Mouse (Mus musculus) layer of hippocampus, adult 11-12 months (tissue): Measurements from ENCODE around the gene Itgad.

Source experiments
- DNase-seq: peaks from one replicate; pipeline ENCODE4 v3.0.0; 2022; ENCODE audit warnings: low spot score

The Itgad gene

DNA sequence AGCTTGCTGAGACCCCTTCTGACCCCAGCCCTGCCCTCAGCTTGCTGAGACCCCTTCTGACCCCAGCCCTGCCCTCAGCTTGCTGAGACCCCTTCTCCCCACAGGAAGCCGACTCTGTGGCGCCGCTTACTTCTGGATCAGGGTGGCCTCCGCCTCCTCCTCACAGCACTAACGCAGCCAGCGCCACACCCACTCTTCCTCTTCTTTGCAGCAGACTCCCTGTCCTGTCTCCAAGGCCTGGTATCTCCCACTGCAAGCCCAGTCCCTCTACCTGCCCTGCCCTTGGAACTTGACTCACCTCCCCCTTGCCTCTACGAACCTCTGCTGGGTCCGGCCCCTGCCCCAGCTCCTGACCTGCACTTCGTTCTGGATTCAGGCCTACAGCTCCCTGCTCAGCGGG, 89.7 kb downstream of the Itgad start:
- DNase-seq = no peak

DNA sequence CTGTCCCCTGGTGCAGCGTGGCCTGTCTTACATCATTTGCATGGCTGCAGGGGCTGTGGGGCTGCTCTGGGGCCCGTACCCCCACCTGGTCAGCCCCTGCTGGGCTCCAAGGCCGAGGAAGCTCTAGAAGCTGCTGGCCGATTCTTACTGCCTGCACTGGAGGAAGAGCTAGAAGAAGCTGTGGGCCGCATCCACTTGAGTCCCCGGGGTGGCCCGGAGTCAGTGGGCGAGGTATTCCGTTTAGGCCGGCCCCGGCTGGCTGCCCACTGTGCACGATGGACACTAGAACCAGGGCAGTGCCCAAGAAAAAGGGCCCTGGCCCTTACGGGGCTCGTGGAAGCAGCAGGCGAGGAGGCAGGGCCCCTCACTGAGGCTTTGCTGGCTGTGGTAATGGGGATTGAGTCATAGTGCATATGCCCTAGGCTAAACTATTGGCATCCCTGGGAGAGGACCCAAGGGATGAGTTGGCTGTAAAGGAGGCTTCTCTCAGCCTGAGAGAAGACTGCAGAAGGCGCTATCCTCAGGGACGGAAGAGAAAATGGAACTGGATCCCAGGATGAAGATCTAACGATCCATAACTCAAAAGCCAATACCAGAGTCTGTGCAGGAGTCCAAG, 90.3 kb downstream of the Itgad start:
- DNase-seq = no peak

DNA sequence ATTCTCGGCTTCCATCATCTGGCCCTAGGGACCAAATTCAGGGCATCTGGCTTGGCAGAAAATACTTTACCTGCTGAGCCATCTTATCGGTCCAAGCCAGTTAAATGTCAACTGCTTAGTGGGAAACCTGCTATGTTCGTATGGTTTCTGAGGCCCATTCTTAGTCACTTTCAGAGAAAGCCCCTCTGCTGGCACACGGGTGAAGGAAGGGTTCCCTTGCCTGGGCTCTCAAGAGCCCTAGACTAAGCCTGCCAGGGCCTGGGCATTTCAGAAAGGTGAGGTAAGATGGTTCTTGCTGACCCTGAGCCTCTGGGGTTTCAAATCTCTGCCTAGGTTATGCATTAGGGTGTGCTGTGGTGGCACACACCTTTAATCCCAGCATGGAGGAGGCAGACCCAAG, 91.4 kb downstream of the Itgad start:
- no peak for DNase-seq

DNA sequence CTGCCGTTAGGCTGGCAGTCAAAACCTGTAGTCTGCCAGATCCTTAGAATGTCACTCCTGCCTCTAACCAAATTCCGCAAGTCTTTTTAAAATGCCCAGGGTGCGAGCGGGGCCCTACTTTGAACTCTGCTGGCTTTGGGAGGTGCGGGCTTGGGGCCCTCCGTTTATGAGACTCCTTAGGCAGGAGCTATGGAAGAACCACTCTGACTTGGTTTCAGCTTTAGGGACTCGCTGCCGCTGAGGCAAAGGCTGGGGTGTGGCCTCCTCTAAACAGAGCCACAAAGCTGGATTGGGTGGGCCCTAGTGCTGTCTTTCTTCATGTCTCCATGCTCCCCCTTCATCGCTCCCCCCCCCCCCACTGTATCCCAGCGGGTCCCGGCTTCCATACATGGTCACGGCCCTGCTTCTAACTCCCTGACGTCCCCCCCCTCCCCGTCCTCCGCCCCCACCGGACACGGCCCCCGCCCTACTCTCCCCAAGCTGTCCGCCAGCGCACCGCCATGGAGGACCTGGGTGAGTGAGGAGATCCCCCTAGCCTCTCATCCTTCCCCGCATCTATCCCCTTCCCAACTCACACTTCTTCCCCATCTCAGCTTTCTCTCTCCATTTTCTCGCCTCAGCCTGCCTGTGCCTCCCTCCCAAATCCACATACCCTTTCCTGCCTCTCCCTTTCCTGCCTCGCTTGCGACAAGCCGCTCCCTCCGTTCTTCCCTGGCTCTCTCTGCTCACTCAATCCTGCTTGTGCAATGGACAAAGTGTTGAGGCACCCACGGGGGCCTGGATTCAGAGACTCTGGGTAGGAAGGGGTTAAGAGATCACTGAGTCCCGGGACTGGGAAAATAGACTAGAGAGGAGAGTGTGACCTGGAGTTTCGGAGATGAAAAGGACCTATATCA, 92.6 kb downstream of the Itgad start, which contains the start of gene Tgfb1i1:
Gene Tgfb1i1 (plus strand): TSS at position 317 of the 896 bp plus-strand sequence.
- no peak for DNase-seq

DNA sequence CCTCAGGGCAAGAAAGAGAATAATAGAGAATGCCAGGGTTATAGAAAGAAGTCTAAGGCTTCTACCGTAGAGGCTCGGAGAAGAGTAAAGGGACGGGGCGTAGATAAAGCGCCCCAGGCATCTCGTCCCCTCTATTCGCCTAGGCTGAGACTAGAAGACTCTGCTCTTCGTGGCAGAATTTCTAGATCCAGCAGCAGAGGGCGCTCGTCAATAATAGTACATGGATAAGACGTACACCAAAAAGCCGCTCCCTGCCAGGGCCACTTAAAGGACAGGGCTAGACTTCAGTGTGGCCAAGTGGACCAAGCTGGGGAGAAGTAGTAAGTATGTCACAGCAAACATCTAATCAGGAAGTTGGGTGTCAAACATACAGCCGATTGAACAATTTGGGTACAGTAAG, 93.3 kb downstream of the Itgad start:
- peak; percentile 90 for DNase-seq

DNA sequence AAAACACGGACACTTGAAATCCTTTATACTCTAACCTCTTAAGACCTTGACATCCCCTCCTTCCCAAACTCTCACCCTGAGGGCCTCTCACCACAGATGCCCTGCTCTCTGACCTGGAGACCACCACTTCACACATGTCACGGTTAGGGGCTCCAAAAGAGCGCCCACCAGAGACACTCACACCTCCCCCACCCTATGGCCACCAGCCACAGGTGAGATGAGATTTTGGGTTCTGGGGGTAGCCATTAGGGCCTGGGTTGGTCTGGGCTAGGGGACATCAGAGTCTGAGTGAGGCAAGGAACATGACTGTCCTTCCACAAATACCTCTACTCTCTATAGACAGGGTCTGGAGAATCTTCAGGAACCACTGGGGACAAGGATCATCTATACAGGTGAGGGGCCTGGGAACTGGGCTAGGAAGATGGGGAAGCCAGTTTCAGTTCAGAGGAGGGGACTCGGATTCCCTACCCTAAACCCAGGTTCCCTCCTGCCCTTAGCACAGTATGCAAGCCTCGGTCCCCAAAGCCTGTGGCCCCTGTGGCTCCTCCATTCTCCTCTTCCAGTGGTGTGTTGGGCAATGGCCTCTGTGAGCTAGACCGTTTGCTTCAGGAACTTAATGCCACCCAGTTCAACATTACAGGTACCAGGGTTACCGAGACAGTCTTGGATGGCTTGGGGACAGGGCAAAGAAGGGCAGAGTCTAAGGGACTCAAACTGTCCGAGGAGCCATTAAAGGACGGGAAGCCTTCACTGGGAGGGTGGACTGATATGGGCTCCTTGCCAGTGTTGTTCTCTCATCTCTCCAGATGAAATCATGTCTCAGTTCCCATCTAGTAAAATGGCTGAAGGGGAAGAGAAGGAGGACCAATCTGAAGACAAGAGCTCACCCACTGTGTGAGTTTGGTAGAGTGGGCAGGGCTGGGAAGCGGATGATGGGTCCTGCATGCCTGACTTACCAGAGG, 94.2 kb downstream of the Itgad start:
- no peak for DNase-seq

DNA sequence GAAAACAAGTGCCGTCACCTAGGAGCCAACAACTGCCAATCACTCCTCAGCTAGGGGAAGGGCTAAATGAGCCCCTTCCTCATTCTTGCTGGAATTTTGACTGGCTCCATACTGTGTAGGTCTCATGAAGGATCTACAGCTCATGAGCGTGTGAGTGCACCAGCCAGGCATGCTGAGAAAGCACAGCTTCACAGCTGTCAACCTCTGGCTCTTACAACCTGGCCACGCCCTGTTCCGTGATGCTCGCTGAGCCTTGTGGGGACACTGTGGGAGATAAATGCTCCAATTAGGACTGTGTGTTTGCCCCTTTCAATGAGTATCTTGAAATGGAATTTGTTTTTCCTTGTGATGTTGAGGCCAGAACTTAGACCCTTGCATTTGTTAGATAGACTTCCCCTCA, 95.8 kb downstream of the Itgad start:
- no peak for DNase-seq

DNA sequence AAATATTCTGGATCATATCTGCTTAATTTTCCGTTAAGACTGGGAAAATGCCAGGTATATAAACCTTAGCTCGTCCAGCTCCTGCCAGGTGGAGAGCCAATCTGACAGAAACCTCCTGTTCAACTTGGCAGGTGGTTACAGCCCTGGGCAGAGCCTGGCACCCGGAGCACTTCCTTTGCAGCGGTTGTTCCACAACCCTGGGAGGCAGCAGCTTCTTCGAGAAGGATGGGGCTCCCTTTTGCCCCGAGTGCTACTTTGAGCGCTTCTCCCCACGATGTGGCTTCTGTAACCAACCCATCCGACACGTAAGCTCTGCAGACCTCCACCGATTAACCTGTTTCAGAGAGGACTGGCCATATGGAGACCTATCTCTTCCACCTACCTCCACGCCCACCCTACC, 97.8 kb downstream of the Itgad start:
- DNase-seq = no peak

DNA sequence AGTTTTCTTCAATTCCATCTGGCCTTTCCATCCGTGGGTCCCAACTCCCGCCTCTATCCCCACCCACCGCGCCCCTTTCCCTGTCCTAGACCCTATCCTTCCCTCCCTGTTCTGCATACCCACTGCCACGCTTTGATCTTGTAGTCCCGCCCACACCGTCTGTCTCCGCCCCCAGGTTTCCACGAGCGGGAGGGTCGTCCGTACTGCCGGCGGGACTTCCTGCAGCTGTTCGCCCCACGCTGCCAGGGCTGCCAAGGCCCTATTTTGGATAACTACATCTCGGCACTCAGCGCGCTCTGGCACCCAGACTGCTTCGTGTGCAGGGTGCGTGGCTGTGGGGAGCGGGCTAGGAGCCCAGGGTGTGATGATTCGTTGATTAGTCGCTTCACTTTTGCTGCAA, 98.4 kb downstream of the Itgad start:
- DNase-seq = peak; percentile 80

DNA sequence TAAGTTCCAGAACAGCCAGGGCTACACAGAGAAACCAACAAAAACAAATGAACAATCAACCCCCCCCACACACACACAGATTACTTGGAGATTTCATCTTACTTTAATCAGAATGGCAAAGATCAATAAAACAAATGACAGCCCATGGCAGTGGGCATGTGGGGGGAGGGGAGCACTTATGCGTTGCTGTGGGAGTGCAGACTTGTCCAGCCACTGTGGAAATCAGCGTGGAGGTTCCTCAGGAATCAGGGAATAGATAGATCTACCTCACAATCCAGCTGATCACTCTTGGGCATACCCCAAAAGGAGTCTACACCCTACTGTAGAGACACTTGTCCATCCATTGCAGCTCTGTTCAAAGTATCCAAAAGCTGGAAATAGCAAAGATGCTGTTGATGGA, 100.8 kb downstream of the Itgad start:
- no peak for DNase-seq

DNA sequence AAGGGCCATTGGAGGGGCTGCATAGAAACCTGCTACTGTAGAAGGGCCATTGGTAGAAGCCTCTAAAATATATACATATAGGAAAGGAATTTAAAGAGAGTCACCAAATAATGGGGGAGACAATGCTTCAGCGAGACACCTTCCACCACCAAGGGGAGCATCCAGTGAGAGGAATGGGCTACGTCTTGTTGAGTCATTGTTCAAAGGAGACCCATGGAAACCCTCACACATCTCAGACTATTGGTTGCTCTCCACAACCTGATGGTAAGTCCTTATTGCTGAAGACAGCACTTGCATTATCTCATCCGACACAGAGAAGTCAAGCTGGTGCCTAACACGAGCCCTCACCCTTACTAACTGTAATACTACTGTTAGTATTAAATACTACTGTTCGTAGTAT, 101.6 kb downstream of the Itgad start:
- no peak for DNase-seq

DNA sequence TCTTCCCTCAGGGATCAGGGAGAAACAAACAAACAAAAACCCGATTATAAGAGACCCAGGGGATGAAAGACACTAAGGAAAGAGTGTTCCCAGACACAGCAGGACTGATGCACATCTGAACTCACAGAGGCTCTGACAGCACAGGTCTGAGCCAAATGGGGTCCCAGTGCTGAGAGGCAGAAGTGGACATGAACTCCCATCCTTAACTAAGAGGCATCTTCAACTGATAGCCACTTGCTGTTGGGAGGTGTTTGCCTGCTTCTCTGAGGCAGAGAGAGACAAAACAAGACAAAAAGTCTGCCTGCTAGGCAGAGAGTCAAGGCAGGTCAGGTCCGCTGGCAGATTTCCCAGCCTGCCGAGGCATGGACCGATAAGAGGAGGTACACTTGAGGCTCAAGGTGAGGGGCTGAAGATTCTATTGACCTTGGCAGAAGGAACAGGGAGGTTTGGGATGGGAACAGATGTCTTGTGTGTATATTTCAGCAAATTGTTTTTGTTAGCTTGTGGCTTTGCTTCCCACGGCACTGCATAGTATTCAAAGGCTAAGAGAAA, 102.7 kb downstream of the Itgad start:
- no peak for DNase-seq

DNA sequence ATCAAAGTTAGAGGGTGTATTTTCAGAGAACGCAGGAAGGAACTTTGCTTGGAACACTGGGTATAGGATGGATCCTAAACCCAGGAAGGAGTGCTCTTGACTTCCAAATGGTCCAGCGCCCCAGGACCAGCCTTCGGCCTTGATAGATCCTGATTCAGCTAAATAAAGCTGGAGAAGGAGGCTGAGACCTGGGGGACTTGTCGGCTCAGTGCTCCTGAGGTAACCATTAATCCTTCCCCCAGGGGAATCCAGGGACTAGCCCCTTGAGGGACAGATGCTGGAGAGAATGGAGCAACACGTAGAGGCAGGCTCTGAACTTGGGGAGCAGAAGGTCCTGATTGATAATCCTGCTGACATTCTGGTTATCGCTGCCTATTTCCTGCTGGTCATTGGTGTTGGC, 111.2 kb downstream of the Itgad start, which contains the start of gene Slc5a2:
Gene Slc5a2 (plus strand): TSS at position 247 of the 400 bp plus-strand sequence.
- DNase-seq = no peak

DNA sequence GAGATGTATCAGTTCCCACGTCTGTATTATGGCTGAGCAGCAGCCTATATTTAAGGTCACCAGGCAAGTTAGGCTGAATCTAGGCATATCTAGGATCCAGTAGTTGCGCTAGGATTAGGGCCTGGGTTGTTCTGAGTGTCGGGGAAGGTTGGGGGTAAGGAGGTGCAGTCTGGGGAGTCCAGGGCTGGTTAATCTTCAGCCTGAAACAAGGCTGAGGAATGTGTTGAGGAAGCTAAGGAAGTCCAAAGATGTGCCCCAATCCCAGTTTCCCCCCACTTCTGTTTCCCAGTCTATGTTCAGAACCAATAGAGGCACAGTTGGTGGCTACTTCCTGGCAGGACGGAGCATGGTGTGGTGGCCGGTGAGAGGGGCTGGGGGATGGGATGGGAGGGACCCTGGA, 111.9 kb downstream of the Itgad start:
- DNase-seq = no peak

DNA sequence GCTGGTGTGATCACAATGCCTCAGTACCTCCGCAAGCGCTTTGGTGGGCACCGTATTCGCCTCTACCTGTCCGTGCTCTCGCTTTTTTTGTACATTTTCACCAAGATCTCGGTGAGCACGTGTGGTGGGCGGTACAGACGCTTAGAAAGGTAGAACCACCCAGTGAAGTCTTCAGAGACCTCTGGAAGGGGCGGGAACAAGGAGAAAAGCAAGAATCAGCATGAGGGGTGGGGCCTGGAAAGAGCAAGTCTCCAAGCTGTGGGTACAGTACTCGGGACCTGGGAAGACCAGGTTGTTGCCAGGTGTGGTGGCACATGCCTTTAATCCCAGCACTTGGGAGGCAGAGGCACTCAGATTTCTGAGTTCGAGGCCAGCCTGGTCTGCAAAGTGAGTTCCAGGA, 113.2 kb downstream of the Itgad start:
- DNase-seq = no peak

DNA sequence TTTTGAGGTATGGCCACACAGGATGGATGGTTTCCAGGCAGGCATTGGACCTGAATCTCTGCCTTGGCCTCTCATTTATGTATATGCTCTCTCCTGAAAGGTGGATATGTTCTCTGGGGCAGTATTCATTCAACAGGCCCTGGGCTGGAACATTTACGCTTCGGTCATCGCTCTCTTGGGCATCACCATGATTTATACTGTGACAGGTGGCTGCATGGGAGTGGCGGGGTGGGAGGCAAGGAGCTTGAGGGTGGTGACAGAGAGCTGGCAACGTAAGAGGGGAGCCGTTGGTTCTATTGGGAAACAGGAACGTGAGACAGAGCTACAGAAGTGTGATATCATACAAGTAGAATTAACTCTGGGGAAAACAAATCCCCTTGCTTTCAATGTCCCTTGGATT, 113.6 kb downstream of the Itgad start:
- no peak for DNase-seq

DNA sequence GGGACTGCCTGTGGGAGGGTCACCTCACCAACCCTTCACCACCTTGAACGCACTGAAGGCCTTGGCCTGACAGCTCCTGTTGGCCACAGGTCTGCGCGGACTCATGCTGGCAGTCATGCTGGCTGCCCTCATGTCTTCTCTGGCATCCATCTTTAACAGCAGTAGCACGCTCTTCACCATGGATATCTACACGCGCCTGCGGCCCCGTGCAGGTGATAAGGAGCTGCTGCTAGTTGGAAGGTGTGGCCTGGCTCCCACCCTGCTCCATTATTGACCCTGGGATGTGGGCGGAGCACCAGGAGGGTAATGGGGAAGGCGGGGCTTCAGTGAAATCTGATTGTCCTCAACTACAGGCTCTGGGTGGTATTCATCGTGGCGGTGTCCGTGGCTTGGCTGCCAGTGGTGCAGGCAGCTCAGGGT, 116.3 kb downstream of the Itgad start:
- DNase-seq = no peak

DNA sequence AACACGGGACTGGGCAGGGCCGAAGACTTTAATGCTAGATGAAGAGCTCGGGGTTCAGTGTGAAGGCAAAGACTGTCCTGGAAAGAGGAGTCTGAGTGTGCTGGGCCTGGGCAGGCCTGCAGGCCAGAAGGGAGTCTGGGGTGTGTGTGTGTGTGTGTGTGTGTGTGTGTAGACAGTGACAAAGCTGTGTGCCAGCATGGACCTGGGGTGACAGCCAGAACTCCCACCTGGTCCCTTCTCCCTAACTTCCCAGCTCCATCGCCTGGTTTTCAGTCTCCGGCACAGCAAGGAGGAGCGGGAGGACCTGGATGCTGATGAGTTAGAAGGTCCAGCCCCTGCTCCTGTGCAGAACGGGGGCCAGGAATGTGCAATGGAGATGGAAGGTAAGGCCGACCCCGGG, 117.3 kb downstream of the Itgad start:
- no peak for DNase-seq
